Mouse (Mus musculus): ENCODE results near the gene Mrpl24. TPM values are rescaled to one million over a fixed set of nuclear protein-coding genes. Genes with fewer than 3 reads are reported as not detected.

Mrpl24 gene
- total RNA-seq, 2 experiments from 2014 or later, result 51.4 to 57.7 TPM

GRCm38 (mm10) chr3:87906981-87907857 is 12.1 kb upstream of the Mrpl24 start:
- intact Hi-C loops (cut with DNase I), result loop anchor here (1.0 to 2.0 kb wide), 2 partner anchors 12 to 22 kb away; partner anchors contain the start of genes Mrpl24 and Prcc

GRCm38 (mm10) chr3:87907906-87908305 is 11.4 kb upstream of the Mrpl24 start:
- intact Hi-C loops (cut with DNase I), result loop anchor here (2.0 kb wide), 1 partner anchor 23 kb away; the partner anchor contains the start of gene Prcc
- no peak for DNase-seq (ENCODE audit: low spot score in 2 of 2)

More at GRCm38 (mm10) chr3:87906981-87907857, 12.1 kb upstream of the Mrpl24 start:
- DNase-seq (ENCODE audit: low spot score in 2 of 2), result peak in 1 of 2 experiments; percentile 54

GRCm38 (mm10) chr3:87909381-87909780 is 9.9 kb upstream of the Mrpl24 start:
- intact Hi-C loops (cut with DNase I), result no loop called here
- DNase-seq (ENCODE audit: low spot score in 2 of 2), result no peak

- intact Hi-C loops (cut with DNase I), result no loop called here
- no peak for DNase-seq (ENCODE audit: low spot score in 2 of 2)
These were observed 9.4 kb upstream of the Mrpl24 start for GRCm38 (mm10) chr3:87909874-87910273.

GRCm38 (mm10) chr3:87910573-87911141 is 8.6 kb upstream of the Mrpl24 start:
- intact Hi-C loops (cut with DNase I), result no loop called here
- DNase-seq (ENCODE audit: low spot score in 2 of 2), result peak in 1 of 2 experiments; percentile 37

GRCm38 (mm10) chr3:87913491-87913890 is 5.8 kb upstream of the Mrpl24 start:
- intact Hi-C loops (cut with DNase I), result no loop called here
- no peak for DNase-seq (ENCODE audit: low spot score in 2 of 2)

- DNase-seq (ENCODE audit: low spot score in 2 of 2), result no peak
- intact Hi-C loops (cut with DNase I), result no loop called here
These were observed 5.4 kb upstream of the Mrpl24 start for GRCm38 (mm10) chr3:87913891-87914290.

GRCm38 (mm10) chr3:87916990-87917389 is 2.3 kb upstream of the Mrpl24 start:
- no peak for DNase-seq (ENCODE audit: low spot score in 2 of 2)
- intact Hi-C loops (cut with DNase I), result no loop called here

- intact Hi-C loops (cut with DNase I), result no loop called here
- DNase-seq (ENCODE audit: low spot score in 2 of 2), result no peak
These were observed 755 bp upstream of the Mrpl24 start for GRCm38 (mm10) chr3:87918551-87918950.

- intact Hi-C loops (cut with DNase I), result no loop called here
- DNase-seq (ENCODE audit: low spot score in 2 of 2), result no peak
These were observed 1.1 kb downstream of the Mrpl24 start for GRCm38 (mm10) chr3:87920270-87920943.

GRCm38 (mm10) chr3:87924996-87925395 is 5.7 kb downstream of the Mrpl24 start:
- intact Hi-C loops (cut with DNase I), result no loop called here
- DNase-seq (ENCODE audit: low spot score in 2 of 2), result no peak

- DNase-seq (ENCODE audit: low spot score in 2 of 2), result no peak
- intact Hi-C loops (cut with DNase I), result no loop called here
These were observed 8.1 kb downstream of the Mrpl24 start for GRCm38 (mm10) chr3:87927452-87927851.

GRCm38 (mm10) chr3:87929341-87930077 is 10.2 kb downstream of the Mrpl24 start:
- no peak for DNase-seq (ENCODE audit: low spot score in 2 of 2)
- intact Hi-C loops (cut with DNase I), result loop anchor here (1.0 to 5.0 kb wide), 3 partner anchors 10 to 128 kb away; partner anchors contain the start of genes Mrpl24, Naxe and Prcc

- intact Hi-C loops (cut with DNase I), result loop anchor here (1.0 to 5.0 kb wide), 3 partner anchors 11 to 127 kb away; partner anchors contain the start of genes Mrpl24, Naxe and Prcc
- DNase-seq (ENCODE audit: low spot score in 2 of 2), result peak; percentile 97 to 99
These were observed 10.9 kb downstream of the Mrpl24 start, which contains the start of the genes Isg20l2 and Rrnad1 for GRCm38 (mm10) chr3:87930078-87930795. Gene Isg20l2, plus strand, starts transcription at chr3:87930314. Gene Rrnad1, minus strand, starts transcription at chr3:87930717.

- intact Hi-C loops (cut with DNase I), result loop anchor here (2.0 to 5.0 kb wide), 2 partner anchors 53 to 123 kb away; partner anchors contain the start of gene Naxe
- no peak for DNase-seq (ENCODE audit: low spot score in 2 of 2)
These were observed 14.7 kb downstream of the Mrpl24 start for GRCm38 (mm10) chr3:87934026-87934425.

- intact Hi-C loops (cut with DNase I), result loop anchor here (2.0 to 5.0 kb wide), 2 partner anchors 52 to 123 kb away; partner anchors contain the start of gene Naxe
- DNase-seq (ENCODE audit: low spot score in 2 of 2), result no peak
These were observed 15.2 kb downstream of the Mrpl24 start for GRCm38 (mm10) chr3:87934501-87934900.

GRCm38 (mm10) chr3:87935201-87935600 is 15.9 kb downstream of the Mrpl24 start:
- intact Hi-C loops (cut with DNase I), result loop anchor here (1.0 to 2.0 kb wide), 3 partner anchors 26 to 136 kb away; no protein-coding TSS in a partner anchor
- no peak for DNase-seq (ENCODE audit: low spot score in 2 of 2)

GRCm38 (mm10) chr3:87935776-87936175 is 16.5 kb downstream of the Mrpl24 start:
- peak; percentile 72 to 83 for DNase-seq (ENCODE audit: low spot score in 2 of 2)
- intact Hi-C loops (cut with DNase I), result loop anchor here (1.0 to 2.0 kb wide), 3 partner anchors 26 to 136 kb away; no protein-coding TSS in a partner anchor

All from left cerebral cortex, postnatal 25 days (tissue).